Mouse (Mus musculus) midbrain, postnatal 0 days (tissue): ENCODE data around the gene Npr2. TPM values are rescaled to one million over a fixed set of nuclear protein-coding genes. Genes with fewer than 3 reads are reported as not detected.

Experiments
- ATAC-seq: fragments of 200-750 bp; cut with Nextera tagmentation; 2 replicates; pipeline ENCODE4 v1.8.0; 2017; ENCODE audit warnings: moderate number of reproducible peaks, mild to moderate bottlenecking, moderate TSS enrichment, moderate library complexity; ENCODE audit not compliant: low FRiP score
- DNase-seq: peaks from one replicate; pipeline ENCODE4 v3.0.0-alpha.2; 2015; ENCODE audit warnings: low spot score
- H3K27ac ChIP-seq: fragments of 300-500 bp; sonication (generic); 2 replicates; pipeline ENCODE4 v1.5.1; 2014; ENCODE audit warnings: low read depth, mild to moderate bottlenecking, low read length, mixed read lengths
- H3K27me3 ChIP-seq: fragments of 300-500 bp; sonication (generic); 2 replicates; pipeline ENCODE4 v1.6.1; 2014; ENCODE audit warnings: low read length, control low read depth, mixed read lengths; ENCODE audit not compliant: insufficient read depth
- H3K36me3 ChIP-seq: fragments of 300-500 bp; sonication (generic); 2 replicates; pipeline ENCODE4 v1.6.1; 2014; ENCODE audit warnings: low read length, control low read depth, mixed read lengths; ENCODE audit not compliant: insufficient read depth
- H3K4me1 ChIP-seq: fragments of 300-500 bp; sonication (generic); 2 replicates; pipeline ENCODE4 v1.6.1; 2014; ENCODE audit warnings: mild to moderate bottlenecking, control low read depth, antibody characterized with exemption, low read length, mixed read lengths; ENCODE audit not compliant: insufficient read depth
- H3K4me2 ChIP-seq: fragments of 300-500 bp; sonication (generic); 2 replicates; pipeline ENCODE4 v1.6.1; 2014; ENCODE audit warnings: low read depth, mild to moderate bottlenecking, low read length, mixed read lengths; ENCODE audit not compliant: poor library complexity, severe bottlenecking
- H3K4me3 ChIP-seq: fragments of 300-500 bp; sonication (generic); 2 replicates; pipeline ENCODE4 v1.5.1; 2014; ENCODE audit warnings: low read depth, mild to moderate bottlenecking, low read length, moderate library complexity
- H3K9ac ChIP-seq: fragments of 300-500 bp; sonication (generic); replicated peaks from 2 replicates; pipeline ENCODE4 v1.6.1; 2014; ENCODE audit warnings: mild to moderate bottlenecking, low read length, moderate library complexity, mixed read lengths; ENCODE audit not compliant: poor library complexity, severe bottlenecking
- H3K9me3 ChIP-seq: fragments of 300-500 bp; sonication (generic); 2 replicates; pipeline ENCODE4 v1.6.1; 2016; ENCODE audit warnings: low read length, control low read depth
- CTCF ChIP-seq: IDR thresholded peaks from 2 replicates; pipeline ENCODE4 v1.5.1; 2016; ENCODE audit warnings: antibody characterized with exemption, mild to moderate bottlenecking
- WGBS: fragments of 180-500 bp; shearing (Covaris S2); extraction: QIAGEN DNeasy Blood & Tissue Kit; methylation state at CpG from one replicate; pipeline ENCODE4 v1.1.7; 2014; 5-methylcytosine and 5-hydroxymethylcytosine counted together
- polyA plus RNA-seq: library from polyadenylated mRNA; unstranded; fragments of >200 nt; fragmentation: Nextera tagmentation; extraction: Ambion mirVana; gene quantifications from 2 replicates; pipeline ENCODE4 v1.2.1, GENCODE M21; 2015
- total RNA-seq: library from RNA; depleted of rRNA; stranded (reverse); fragments of >200 nt; gene quantifications from 2 replicates; pipeline ENCODE4 v1.2.3, GENCODE M21; 2014

Gene Npr2
- total and polyA plus RNA-seq, 2 experiments from 2014 or later = 8.6 to 30.5 TPM

GRCm38 (mm10) chr4:43613060-43613730 is 18.5 kb upstream of the Npr2 start:
- 72% methylated on average over 3 of the region's 3 CpGs for WGBS
- no peak for DNase-seq
- no peak for TF ChIP-seq CTCF

GRCm38 (mm10) chr4:43620146-43620778 is 11.5 kb upstream of the Npr2 start:
- Histone ChIP-seq H3K9me3 (no peaks in the 10 kb centered on the region), H3K27ac (no peak overlapping the region), H3K4me1 (no peaks in the 10 kb centered on the region), H3K36me3 (no peaks in the 10 kb centered on the region), H3K9ac (no peak overlapping the region), H3K27me3 (no peaks in the 10 kb centered on the region), H3K4me3 (no peak overlapping the region), H3K4me2 (no peak overlapping the region)
- no peak for TF ChIP-seq CTCF
- no peak for DNase-seq
- no peak for ATAC-seq
- WGBS = 94% methylated on average over 4 of the region's 4 CpGs

More at GRCm38 (mm10) chr4:43613060-43613730, 18.5 kb upstream of the Npr2 start:
- Histone ChIP-seq H3K9ac (no peak overlapping the region), H3K27ac (no peak overlapping the region), H3K4me2 (no peak overlapping the region), H3K9me3 (no peaks in the 10 kb centered on the region), H3K4me3 (no peak overlapping the region), H3K27me3 (no peaks in the 10 kb centered on the region), H3K4me1 (no peaks in the 10 kb centered on the region), H3K36me3 (no peaks in the 10 kb centered on the region)
- no peak for ATAC-seq

DNA sequence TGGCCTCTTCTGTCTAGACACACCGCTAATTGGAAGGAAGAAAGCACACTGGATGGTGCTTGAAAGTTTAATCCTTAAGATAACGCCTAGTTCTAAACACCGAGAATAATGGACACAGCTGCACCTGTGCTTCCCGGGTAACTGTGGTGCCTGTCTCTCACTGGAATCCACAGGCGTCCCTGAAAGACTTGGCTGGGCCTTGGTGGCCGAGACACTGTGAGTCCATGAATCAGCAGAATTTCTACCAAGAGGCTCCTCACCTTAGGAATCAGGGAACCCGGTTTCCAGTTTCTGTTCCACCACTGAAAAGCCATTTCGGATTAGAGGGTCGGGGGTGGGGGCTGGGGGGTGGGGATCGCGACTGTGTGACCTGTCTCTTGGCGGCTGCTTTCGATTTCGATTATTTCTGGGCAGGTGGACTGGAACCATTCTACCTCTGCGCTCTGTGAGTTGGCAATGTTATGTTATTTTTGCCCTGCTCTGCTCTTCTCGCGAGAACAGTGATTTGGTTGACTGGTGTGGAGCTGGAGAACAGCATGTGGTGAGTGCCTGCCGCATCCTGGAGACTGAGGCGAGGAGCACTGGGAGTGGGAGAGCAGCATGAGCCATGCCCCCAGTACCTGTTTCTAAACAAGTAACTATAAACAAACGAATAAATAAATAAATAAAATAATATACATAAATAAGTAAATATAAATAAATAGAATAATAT is 2.5 kb upstream of the Npr2 start:
- 36% methylated on average over 20 of the region's 20 CpGs for WGBS
- Histone ChIP-seq H3K4me1 (peaks cover 23% of the 10 kb centered on the region), H3K36me3 (no peaks in the 10 kb centered on the region), H3K9ac (no peak overlapping the region), H3K27ac (no peak overlapping the region), H3K9me3 (no peaks in the 10 kb centered on the region), H3K4me2 (peak overlapping the region; percentile 24; the same call in 1 of the 2 replicates), H3K4me3 (no peak overlapping the region), H3K27me3 (no peaks in the 10 kb centered on the region)
- peak; percentile 62 for DNase-seq
- no peak for TF ChIP-seq CTCF
- ATAC-seq = peak; percentile 59; the same call in 1 of the 2 replicates

GRCm38 (mm10) chr4:43630030-43630581 is 1.6 kb upstream of the Npr2 start:
- peak; percentile 94 for DNase-seq
- Histone ChIP-seq H3K4me3 (no peak overlapping the region), H3K36me3 (no peaks in the 10 kb centered on the region), H3K9ac (no peak overlapping the region), H3K9me3 (no peaks in the 10 kb centered on the region), H3K4me1 (peaks cover 23% of the 10 kb centered on the region), H3K27me3 (no peaks in the 10 kb centered on the region), H3K27ac (peak overlapping the region; percentile 77), H3K4me2 (peak overlapping the region; percentile 31)
- peak; percentile 68 for ATAC-seq
- peak; percentile 92 for TF ChIP-seq CTCF
- WGBS = under 1% methylated on average over 5 of the region's 5 CpGs

- WGBS = 18% methylated on average over 5 of the region's 5 CpGs
- Histone ChIP-seq H3K36me3 (no peaks in the 10 kb centered on the region), H3K27me3 (no peaks in the 10 kb centered on the region), H3K4me1 (peaks cover 23% of the 10 kb centered on the region), H3K9me3 (no peaks in the 10 kb centered on the region), H3K4me2 (peak overlapping the region; percentile 97; the same call in 1 of the 2 replicates), H3K27ac (peak overlapping the region; percentile 77), H3K9ac (peak overlapping the region; percentile 90; the same call in 1 of the 2 replicates), H3K4me3 (peak overlapping the region; percentile 57)
- DNase-seq (peak; percentile 21), ATAC-seq (no peak)
- no peak for TF ChIP-seq CTCF
Measured at GRCm38 (mm10) chr4:43630671-43631045, 1.1 kb upstream of the Npr2 start.
